Mouse (Mus musculus) megakaryocyte, adult 5-6 weeks (primary cell): Measurements from ENCODE around the gene Ormdl2. TPM values are rescaled to one million over a fixed set of nuclear protein-coding genes. Genes with fewer than 3 reads are reported as not detected.

Experiments used
- ATAC-seq: 2 replicates; pipeline ENCODE4 v1.8.0; 2016; ENCODE audit warnings: mild to moderate bottlenecking, inconsistent platforms; ENCODE audit not compliant: poor library complexity, severe bottlenecking
- total RNA-seq, 2 experiments: library from RNA; stranded (forward) in 1 of 2; stranded (reverse) in 1 of 2; fragments of 153-499, 151-499 nt in 1 of 2; fragments of 221-1000, 200-1000 nt in 1 of 2; gene quantifications; 2 replicates each; pipeline versions ENCODE4 v1.2.3 to v1.2.4; 2015 to 2017

Gene Ormdl2
- total RNA-seq, 2 experiments from 2014 or later: 65.2 to 67.1 TPM

- peak; percentile 33 for ATAC-seq
Observed at GRCm38 (mm10) chr10:128804271-128805091, 17.0 kb downstream of the Ormdl2 start, which contains the start of gene Tmem198b. TSS of gene Tmem198b (minus strand) at chr10:128804370.

GRCm38 (mm10) chr10:128803771-128804270, 17.6 kb downstream of the Ormdl2 start, which contains the start of gene Dnajc14:
TSS of gene Dnajc14 (plus strand) at chr10:128804062.
- ATAC-seq: no peak

GRCm38 (mm10) chr10:128803361-128803760, 18.1 kb downstream of the Ormdl2 start:
- ATAC-seq: no peak

- ATAC-seq: no peak
Observed at GRCm38 (mm10) chr10:128802956-128803355, 18.5 kb downstream of the Ormdl2 start.

- no peak for ATAC-seq
Observed at GRCm38 (mm10) chr10:128801981-128802495, 19.4 kb downstream of the Ormdl2 start.

- no peak for ATAC-seq
Observed at GRCm38 (mm10) chr10:128798676-128799075, 22.8 kb downstream of the Ormdl2 start.

GRCm38 (mm10) chr10:128795581-128795980, 25.9 kb downstream of the Ormdl2 start:
- ATAC-seq: no peak

GRCm38 (mm10) chr10:128794391-128794790, 27.1 kb downstream of the Ormdl2 start:
- ATAC-seq: peak; percentile 43; the same call in 1 of the 2 replicates

- ATAC-seq: peak; percentile 53
Observed at GRCm38 (mm10) chr10:128793258-128793657, 28.2 kb downstream of the Ormdl2 start.

GRCm38 (mm10) chr10:128792041-128792440, 29.4 kb downstream of the Ormdl2 start:
- ATAC-seq: no peak

- peak; percentile 46; the same call in 1 of the 2 replicates for ATAC-seq
Observed at GRCm38 (mm10) chr10:128790398-128791124, 30.9 kb downstream of the Ormdl2 start, which contains the start of gene Mmp19. TSS of gene Mmp19 (plus strand) at chr10:128790910.

- peak; percentile 73 for ATAC-seq
Observed at GRCm38 (mm10) chr10:128780200-128780599, 41.2 kb downstream of the Ormdl2 start.

GRCm38 (mm10) chr10:128779011-128779795, 42.2 kb downstream of the Ormdl2 start:
- peak; percentile 95 for ATAC-seq

GRCm38 (mm10) chr10:128778441-128778840, 43.0 kb downstream of the Ormdl2 start:
- ATAC-seq: no peak

- ATAC-seq: peak; percentile 54
Observed at GRCm38 (mm10) chr10:128773685-128774084, 47.8 kb downstream of the Ormdl2 start.

GRCm38 (mm10) chr10:128772895-128773294, 48.5 kb downstream of the Ormdl2 start:
- peak; percentile 40; the same call in 1 of the 2 replicates for ATAC-seq
